Mouse (Mus musculus): Measurements from ENCODE around the gene Nos1ap.

- TF ChIP-seq CTCF (IDR thresholded peaks at IDR 0.05; ENCODE audit: low read depth): peak; percentile 98
- TF ChIP-seq EP300 (optimal IDR thresholded peaks at IDR 0.05): no peak
Observed at GRCm38 (mm10) chr1:170612968-170613872, 23.6 kb upstream of the Nos1ap start.
